Mouse (Mus musculus) midbrain, postnatal 0 days (tissue): ENCODE measurements around the gene Cir1. TPM values are rescaled to one million over a fixed set of nuclear protein-coding genes. Genes with fewer than 3 reads are reported as not detected.

ENCODE experiments used
- ATAC-seq: fragments of 200-750 bp; cut with Nextera tagmentation; 2 replicates; pipeline ENCODE4 v1.8.0; 2017; ENCODE audit warnings: moderate number of reproducible peaks, mild to moderate bottlenecking, moderate TSS enrichment, moderate library complexity; ENCODE audit not compliant: low FRiP score
- DNase-seq: peaks from one replicate; pipeline ENCODE4 v3.0.0-alpha.2; 2015; ENCODE audit warnings: low spot score
- H3K27ac ChIP-seq: fragments of 300-500 bp; sonication (generic); 2 replicates; pipeline ENCODE4 v1.5.1; 2014; ENCODE audit warnings: low read depth, mild to moderate bottlenecking, low read length, mixed read lengths
- H3K27me3 ChIP-seq: fragments of 300-500 bp; sonication (generic); 2 replicates; pipeline ENCODE4 v1.6.1; 2014; ENCODE audit warnings: low read length, control low read depth, mixed read lengths; ENCODE audit not compliant: insufficient read depth
- H3K36me3 ChIP-seq: fragments of 300-500 bp; sonication (generic); 2 replicates; pipeline ENCODE4 v1.6.1; 2014; ENCODE audit warnings: low read length, control low read depth, mixed read lengths; ENCODE audit not compliant: insufficient read depth
- H3K4me1 ChIP-seq: fragments of 300-500 bp; sonication (generic); 2 replicates; pipeline ENCODE4 v1.6.1; 2014; ENCODE audit warnings: mild to moderate bottlenecking, control low read depth, antibody characterized with exemption, low read length, mixed read lengths; ENCODE audit not compliant: insufficient read depth
- H3K4me2 ChIP-seq: fragments of 300-500 bp; sonication (generic); 2 replicates; pipeline ENCODE4 v1.6.1; 2014; ENCODE audit warnings: low read depth, mild to moderate bottlenecking, low read length, mixed read lengths; ENCODE audit not compliant: poor library complexity, severe bottlenecking
- H3K4me3 ChIP-seq: fragments of 300-500 bp; sonication (generic); 2 replicates; pipeline ENCODE4 v1.5.1; 2014; ENCODE audit warnings: low read depth, mild to moderate bottlenecking, low read length, moderate library complexity
- H3K9ac ChIP-seq: fragments of 300-500 bp; sonication (generic); replicated peaks from 2 replicates; pipeline ENCODE4 v1.6.1; 2014; ENCODE audit warnings: mild to moderate bottlenecking, low read length, moderate library complexity, mixed read lengths; ENCODE audit not compliant: poor library complexity, severe bottlenecking
- H3K9me3 ChIP-seq: fragments of 300-500 bp; sonication (generic); 2 replicates; pipeline ENCODE4 v1.6.1; 2016; ENCODE audit warnings: low read length, control low read depth
- CTCF ChIP-seq: IDR thresholded peaks from 2 replicates; pipeline ENCODE4 v1.5.1; 2016; ENCODE audit warnings: antibody characterized with exemption, mild to moderate bottlenecking
- WGBS: fragments of 180-500 bp; shearing (Covaris S2); extraction: QIAGEN DNeasy Blood & Tissue Kit; methylation state at CpG from one replicate; pipeline ENCODE4 v1.1.7; 2014; 5-methylcytosine and 5-hydroxymethylcytosine counted together
- polyA plus RNA-seq: library from polyadenylated mRNA; unstranded; fragments of >200 nt; fragmentation: Nextera tagmentation; extraction: Ambion mirVana; gene quantifications from 2 replicates; pipeline ENCODE4 v1.2.1, GENCODE M21; 2015
- total RNA-seq: library from RNA; depleted of rRNA; stranded (reverse); fragments of >200 nt; gene quantifications from 2 replicates; pipeline ENCODE4 v1.2.3, GENCODE M21; 2014; rRNA removed

Gene Cir1
- total and polyA plus RNA-seq, 2 experiments from 2014 or later: 4.1 to 36.3 TPM

DNA sequence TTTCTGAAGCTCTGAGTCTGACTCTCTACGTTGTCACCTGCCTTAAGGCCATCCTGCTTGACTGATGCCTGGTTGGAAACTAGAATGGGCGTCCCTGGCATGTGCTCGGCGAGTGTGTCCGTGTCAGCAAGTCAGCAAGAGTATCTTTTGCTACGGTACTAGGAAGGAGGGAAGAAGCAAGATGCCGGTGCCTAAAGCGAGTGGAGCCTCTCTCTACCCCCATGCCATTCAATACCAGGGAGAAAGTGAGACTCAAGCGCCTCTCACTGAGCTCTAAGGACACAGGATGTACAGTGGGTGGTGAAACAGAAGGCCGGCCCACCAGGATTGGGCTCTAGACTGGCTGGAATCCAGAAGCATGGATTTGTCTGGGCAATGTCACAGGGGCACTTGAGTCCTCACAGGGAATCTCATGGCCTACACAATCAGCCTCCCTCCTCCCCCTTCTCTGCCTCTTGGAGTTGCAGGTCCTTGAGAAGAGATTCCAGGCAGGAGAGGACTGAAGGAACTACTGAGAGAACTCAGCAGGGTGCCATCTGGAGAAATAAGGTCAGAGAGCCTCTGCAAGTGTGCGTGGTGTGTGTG, 47.8 kb downstream of the Cir1 start:
- no peak for ATAC-seq
- Histone ChIP-seq H3K27me3 (peaks cover 55% of the 10 kb centered on the region), H3K4me2 (no peak overlapping the region), H3K36me3 (no peaks in the 10 kb centered on the region), H3K9me3 (no peaks in the 10 kb centered on the region), H3K4me1 (0 out of 2 replicates have a peak, but pooled peaks cover 6% of the 10 kb centered on the region), H3K27ac (no peak overlapping the region), H3K4me3 (no peak overlapping the region), H3K9ac (no peak overlapping the region)
- no peak for DNase-seq
- WGBS: 11% methylated on average over 11 of the region's 11 CpGs
- no peak for TF ChIP-seq CTCF

DNA sequence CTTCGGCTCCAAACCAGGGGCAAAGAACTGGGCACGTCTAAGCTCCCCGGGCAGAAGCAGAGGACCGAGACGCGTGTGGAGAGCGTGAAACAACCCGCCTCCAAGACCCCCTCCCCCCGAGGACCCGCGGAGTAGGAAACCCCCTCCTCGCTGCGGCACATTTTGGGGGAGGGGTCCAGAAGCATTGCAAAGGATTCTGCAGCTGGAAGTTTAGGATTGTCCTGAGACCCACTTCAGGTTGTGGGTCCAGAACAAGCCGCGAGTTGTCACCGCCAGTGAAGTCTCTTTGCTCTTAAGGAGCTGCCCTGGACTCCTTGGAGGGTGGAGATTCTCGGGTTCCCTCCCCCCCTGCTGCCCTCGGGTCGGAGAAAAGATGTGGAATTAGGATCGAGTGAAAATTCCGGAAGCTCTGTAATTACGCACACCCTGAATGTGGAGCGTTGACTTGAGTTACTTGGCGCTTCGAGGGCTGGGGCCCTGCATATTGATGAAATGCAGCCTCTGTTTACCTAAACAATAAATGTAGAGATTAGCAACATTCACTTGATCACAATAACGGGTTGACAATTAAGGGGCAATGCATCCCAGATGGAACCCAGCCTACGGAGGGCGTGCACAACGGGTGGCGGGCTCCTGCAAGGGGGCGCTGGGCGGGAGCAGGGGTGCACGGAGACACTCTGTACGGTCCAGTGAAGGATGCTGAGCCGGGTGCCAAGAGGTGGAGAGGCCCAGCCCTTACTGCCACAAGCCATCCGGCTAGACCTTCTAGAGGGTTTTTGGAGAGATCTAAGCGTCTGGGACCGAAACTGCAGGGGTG, 48.5 kb downstream of the Cir1 start:
- H3K4me3 ChIP-seq: peak overlapping the region; percentile 25; the same call in 1 of the 2 replicates
- no peak for TF ChIP-seq CTCF
- 0 out of 2 replicates have a peak, but pooled peaks cover 6% of the 10 kb centered on the region for H3K4me1 ChIP-seq
- no peaks in the 10 kb centered on the region for H3K9me3 ChIP-seq
- ATAC-seq: 0 out of 2 replicates have a peak, but pooled peaks have one; percentile 34
- H3K9ac ChIP-seq: no peak overlapping the region
- DNase-seq: no peak
- no peaks in the 10 kb centered on the region for H3K36me3 ChIP-seq
- H3K4me2 ChIP-seq: peak overlapping the region; percentile 42
- H3K27ac ChIP-seq: no peak overlapping the region
- peaks cover 54% of the 10 kb centered on the region for H3K27me3 ChIP-seq
- WGBS: under 1% methylated on average over 38 of the region's 38 CpGs

DNA sequence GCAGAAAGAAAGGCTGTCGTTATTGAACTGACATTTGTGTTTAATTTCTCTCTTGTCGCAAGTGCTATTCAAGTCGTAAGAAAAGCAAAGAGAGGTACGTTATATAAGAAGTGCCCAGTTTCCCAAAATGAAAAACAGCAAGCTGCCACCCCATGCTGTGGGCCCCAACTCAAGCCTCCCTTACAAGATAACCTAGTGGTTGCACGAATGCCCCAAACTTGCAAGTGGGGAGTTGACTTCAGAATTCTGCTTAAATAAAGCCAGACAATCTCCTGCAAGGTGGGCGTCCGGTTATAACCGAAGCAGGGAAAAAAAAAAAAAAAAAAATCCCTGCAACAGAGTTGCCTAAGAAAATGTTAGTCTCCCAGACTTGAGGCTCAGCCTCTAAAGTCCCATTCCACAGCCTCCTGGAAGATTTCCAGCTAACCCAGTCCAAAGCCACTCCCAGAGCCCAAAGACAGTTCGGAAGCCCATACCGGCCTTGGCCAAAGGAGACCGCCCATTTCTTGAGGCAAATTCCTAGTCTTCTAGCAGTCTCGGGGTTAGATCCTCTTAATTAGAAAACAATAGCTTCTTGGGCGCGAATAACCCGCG, 49.2 kb downstream of the Cir1 start:
- Histone ChIP-seq H3K36me3 (no peaks in the 10 kb centered on the region), H3K4me2 (peak overlapping the region; percentile 42), H3K9me3 (no peaks in the 10 kb centered on the region), H3K9ac (no peak overlapping the region), H3K4me1 (0 out of 2 replicates have a peak, but pooled peaks cover 6% of the 10 kb centered on the region), H3K4me3 (peak overlapping the region; percentile 25; the same call in 1 of the 2 replicates), H3K27me3 (peaks cover 53% of the 10 kb centered on the region), H3K27ac (no peak overlapping the region)
- TF ChIP-seq CTCF: no peak
- DNase-seq (no peak), ATAC-seq (no peak)
- 10% methylated on average over 16 of the region's 16 CpGs for WGBS

DNA sequence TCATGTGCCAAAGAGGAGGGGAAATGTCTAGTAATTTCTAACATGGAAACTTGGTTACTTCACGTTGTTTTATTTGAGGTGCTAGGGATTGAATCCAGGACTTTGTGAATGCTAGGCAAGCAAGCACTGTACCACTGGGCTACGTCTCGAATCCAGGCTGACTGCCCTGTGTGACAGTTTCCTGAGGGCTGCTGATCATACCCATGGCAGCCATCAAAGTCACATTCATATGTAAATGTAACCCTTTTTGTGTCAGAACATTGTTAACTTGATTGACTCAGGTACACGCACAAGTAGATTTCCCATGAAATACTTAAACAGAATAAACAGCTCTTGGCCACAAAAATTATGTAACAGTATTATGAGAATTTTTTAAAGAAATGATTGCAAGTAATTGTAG, 63.8 kb downstream of the Cir1 start:
- Histone ChIP-seq H3K4me1 (no peaks in the 10 kb centered on the region), H3K9ac (no peak overlapping the region), H3K4me3 (no peak overlapping the region), H3K27ac (no peak overlapping the region), H3K9me3 (no peaks in the 10 kb centered on the region), H3K27me3 (no peaks in the 10 kb centered on the region), H3K4me2 (no peak overlapping the region), H3K36me3 (no peaks in the 10 kb centered on the region)
- 46% methylated on average over 4 of the region's 4 CpGs for WGBS
- TF ChIP-seq CTCF: no peak
- no peak for ATAC-seq
- no peak for DNase-seq

DNA sequence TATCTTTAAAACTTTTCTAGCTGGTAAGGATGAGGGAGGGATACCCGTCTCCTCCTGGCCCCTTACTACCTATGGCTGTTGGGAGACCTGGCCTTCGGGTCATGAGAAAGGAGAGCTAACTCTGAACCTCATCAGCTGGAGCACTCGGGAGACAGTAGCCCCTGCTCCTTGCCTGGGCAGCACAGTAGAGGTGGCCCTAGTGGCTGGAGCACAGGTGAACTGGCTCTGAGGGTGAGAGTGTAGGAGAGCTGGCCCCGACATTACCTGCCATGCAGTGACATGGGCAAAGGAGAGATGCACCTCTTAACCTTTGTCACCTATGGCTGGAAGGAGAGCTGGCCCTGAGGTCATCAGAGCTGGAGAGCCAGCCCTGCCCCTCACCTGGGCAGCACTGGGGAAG, 71.2 kb downstream of the Cir1 start:
- no peaks in the 10 kb centered on the region for H3K9me3 ChIP-seq
- no peaks in the 10 kb centered on the region for H3K4me1 ChIP-seq
- no peaks in the 10 kb centered on the region for H3K36me3 ChIP-seq
- DNase-seq: no peak
- ATAC-seq: no peak
- no peak overlapping the region for H3K4me3 ChIP-seq
- H3K4me2 ChIP-seq: no peak overlapping the region
- no peak overlapping the region for H3K27ac ChIP-seq
- H3K9ac ChIP-seq: no peak overlapping the region
- TF ChIP-seq CTCF: no peak
- WGBS: 85% methylated on average over 4 of the region's 4 CpGs
- H3K27me3 ChIP-seq: no peaks in the 10 kb centered on the region

Other genes starting within 250 kb of the Cir1 start
- 49.9 and 50.2 TPM in 2 replicates for gene Ola1, start 93.8 kb downstream of the Cir1 start, total RNA-seq
- 87.3 and 91.7 TPM in 2 replicates for gene Ola1, start 93.8 kb downstream of the Cir1 start, polyA plus RNA-seq
- 2.3 and 3.3 TPM in 2 replicates for gene Sp9, start 40.8 kb downstream of the Cir1 start, total RNA-seq
- 1.7 and 2.0 TPM in 2 replicates for gene Sp9, start 40.8 kb downstream of the Cir1 start, polyA plus RNA-seq
- gene Scrn3, start 100 bp downstream of the Cir1 start, total RNA-seq: 4.2 and 5.7 TPM in 2 replicates
- 5.4 and 6.5 TPM in 2 replicates for gene Scrn3, start 100 bp downstream of the Cir1 start, polyA plus RNA-seq
- 13.6 and 26.5 TPM in 2 replicates for gene Gpr155, start 73.9 kb upstream of the Cir1 start, total RNA-seq
- gene Gpr155, start 73.9 kb upstream of the Cir1 start, polyA plus RNA-seq: 9.9 and 11.8 TPM in 2 replicates
- 1.8 and 4.3 TPM in 2 replicates for gene Wipf1, start 217.0 kb upstream of the Cir1 start, total RNA-seq
- gene Wipf1, start 217.0 kb upstream of the Cir1 start, polyA plus RNA-seq: 2.1 and 2.4 TPM in 2 replicates